Mouse (Mus musculus): ENCODE measurements at regions not wholly inside any gene's neighbourhood (a gene's known extent, or its start where the extent isn't known, plus 50 kb on each side); places are given as distances from the start of the nearest gene placed in this dataset.

DNA sequence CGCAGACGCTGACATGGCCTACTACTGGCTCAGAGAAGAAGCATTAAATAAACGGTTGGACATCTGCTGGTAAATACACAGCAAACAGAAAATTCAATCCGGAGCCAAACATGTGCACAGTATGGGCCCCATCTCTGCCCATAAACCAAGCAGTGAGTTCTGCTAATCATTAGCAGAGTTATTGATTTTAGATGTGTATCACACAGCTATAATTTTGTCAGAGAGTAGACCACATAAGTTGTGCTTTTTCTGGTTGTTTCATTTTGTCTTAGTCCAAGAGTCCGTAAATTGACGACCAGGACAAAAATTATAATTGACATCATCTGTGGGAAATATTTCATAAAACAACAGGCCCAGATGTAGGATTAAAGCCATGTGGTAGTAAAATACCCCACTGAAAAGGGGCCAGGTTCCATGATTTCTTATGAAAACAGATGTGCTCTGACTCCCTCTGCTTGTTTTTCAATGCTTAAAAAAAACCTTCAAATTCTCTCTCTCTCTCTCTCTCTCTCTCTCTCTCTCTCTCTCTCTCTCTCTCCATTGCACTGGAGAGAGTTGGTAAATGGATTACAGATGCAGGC is 339.3 kb downstream of the Hao1 start:
- DNase-seq (ENCODE audit: low spot score in 2 of 2), result no peak

DNA sequence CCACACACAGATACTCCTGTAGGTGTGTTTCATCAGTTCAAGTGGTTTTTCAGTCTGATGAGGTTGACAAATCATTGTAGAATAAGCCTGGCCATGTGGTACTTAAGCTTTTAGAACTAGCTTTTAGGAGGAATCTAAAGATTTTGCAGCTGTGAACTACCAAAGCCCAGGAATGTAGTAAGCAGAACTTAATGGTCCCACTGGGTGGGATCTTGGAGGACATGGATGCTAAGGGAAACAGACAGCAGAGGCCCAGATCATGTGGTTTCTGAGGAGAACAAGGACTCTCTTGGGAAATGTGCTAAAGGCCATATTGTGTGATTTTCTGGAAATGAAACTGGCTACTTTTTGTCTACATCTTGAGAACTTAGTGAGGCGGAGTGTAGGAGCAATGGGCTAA is 350.9 kb downstream of the Hao1 start:
- DNase-seq (ENCODE audit: low spot score in 2 of 2), result no peak

DNA sequence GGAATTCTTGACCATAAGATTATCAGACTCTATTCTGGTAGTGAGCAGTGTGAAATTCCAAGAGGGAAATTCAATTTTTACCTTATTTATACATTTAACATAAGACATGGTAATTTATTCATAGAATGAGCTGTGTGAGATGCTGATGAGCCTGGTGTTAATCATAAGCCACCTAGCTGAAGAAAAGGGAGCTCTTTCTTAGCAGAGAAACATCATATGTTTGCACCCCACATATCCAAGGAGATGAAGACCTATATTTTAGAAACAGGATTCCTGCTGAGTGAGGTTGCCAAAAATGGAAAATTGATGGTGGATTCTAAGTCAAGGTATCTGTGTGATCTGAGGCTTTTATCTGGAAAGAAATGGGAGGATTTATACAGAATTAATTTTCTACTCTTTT is 358.2 kb downstream of the Hao1 start:
- DNase-seq (ENCODE audit: low spot score in 2 of 2), result no peak

DNA sequence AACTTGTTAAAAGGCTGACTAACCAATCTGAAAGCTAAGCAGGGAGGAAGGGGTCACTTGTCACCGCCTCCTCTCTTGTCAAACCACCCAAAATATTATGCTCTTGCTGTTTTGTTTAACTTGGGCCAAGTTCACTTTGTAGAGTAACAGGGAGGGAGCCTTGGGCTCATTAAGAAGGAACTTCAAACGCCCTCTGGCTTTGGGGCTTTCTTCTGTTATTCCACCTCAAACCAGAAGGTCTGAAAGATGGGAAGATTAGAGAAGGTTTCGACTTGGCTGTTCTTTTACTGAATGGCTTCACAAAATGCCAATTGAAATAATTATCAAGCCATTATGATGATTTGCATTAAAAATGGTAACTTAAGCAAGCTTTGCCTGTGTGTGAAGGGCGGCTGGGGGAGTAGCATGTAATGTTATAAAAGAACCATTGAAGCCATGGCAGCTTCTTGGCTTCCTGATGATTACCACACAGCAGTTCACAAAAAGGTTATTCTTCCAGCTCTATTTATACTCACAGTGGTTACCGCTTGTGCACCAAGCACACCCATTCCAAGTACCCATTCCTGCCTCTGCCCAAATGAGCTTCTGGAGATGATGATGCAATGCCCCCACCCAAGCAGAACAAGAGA is 364.6 kb downstream of the Hao1 start:
- peak in 1 of 2 experiments; percentile 4 for DNase-seq (ENCODE audit: low spot score in 2 of 2)

All from frontal cortex, postnatal 10 days (tissue).